Mouse (Mus musculus): Measurements from ENCODE around the gene Cacna1g.
A peak's percentile ranks its signal among the peaks of the same experiment; 100 is the strongest.
"Not testable (repeated sequence)": the region's sequence is repeated elsewhere in the genome, so short reads cannot be mapped to it uniquely, and the experiment has no call there.

Gene Cacna1g

DNA sequence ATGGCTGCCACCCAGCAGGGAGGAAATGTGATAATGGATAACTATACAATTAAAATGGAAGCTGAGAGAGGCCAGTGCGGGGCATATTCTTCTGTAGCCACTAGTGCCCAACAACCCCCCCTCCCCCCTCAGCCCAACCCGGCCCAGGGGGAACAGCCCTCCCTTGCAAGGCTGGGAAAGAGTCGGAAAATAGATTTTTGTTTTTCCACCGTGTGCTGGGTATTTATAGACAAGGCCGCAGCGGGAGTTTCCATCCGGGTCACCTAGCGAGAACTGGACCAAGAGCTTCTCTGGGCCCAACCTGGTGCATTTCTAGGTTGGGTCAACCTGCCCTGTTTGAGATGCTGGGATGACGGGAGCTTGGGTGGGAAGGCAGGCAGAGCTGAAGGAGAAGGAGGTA lies 32.2 kb downstream of the Cacna1g start:
- no peak for DNase-seq

DNA sequence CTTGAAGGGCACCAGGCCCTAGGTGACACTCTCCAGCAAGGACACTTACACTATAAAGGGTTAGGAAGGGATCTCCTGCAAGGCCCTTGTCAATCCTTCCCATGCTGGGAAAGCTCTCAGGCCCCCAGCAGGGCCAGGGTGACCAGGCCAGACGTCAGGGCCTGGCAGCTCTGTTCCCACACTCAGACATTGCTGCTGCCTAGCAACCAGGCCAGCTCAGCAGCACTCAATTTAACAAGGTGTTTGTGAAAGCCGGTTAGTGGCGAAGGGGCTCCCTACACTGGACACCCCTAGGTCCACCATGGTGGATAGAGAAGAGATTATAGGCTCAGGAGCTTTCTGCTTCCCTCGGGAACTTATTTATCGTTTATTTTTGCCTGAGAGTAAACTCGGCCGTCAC lies 32.9 kb downstream of the Cacna1g start:
- DNase-seq: no peak

GRCm38 (mm10) chr11:94440421-94440820 lies 33.6 kb downstream of the Cacna1g start:
- no peak for DNase-seq

DNA sequence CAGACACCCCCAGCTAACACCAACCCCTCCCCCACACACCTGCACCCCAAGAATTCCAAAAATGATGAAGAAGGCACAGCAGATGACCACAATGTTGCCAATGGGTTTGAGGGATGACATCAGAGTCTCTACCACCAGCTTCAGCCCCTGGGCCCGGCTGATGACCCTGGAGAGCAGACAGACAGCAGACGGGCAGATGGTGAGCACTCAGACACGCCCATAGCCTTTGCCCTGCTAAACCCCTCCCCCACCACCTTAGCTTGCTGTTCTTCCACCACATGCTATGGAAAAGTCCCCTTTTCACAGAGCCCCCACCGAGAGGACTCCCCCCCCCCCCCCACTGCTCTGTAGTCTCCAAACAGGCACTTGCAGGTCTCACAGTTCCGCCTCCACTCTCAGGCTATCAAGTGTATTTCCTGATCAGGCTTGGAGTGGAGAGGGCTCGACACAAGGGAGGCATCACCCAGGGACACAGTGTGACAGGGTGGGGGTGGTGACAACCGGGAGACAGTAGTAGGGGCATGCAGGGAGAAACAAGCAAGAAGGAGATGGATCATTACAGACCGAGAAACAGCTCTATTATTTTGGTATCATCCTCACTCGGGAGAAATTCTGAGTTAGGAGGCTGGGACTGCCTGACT lies 44.9 kb downstream of the Cacna1g start:
- DNase-seq: no peak

GRCm38 (mm10) chr11:94428091-94428835 lies 45.7 kb downstream of the Cacna1g start:
- DNase-seq: no peak

GRCm38 (mm10) chr11:94425656-94426055 lies 48.3 kb downstream of the Cacna1g start:
- DNase-seq: no peak

DNA sequence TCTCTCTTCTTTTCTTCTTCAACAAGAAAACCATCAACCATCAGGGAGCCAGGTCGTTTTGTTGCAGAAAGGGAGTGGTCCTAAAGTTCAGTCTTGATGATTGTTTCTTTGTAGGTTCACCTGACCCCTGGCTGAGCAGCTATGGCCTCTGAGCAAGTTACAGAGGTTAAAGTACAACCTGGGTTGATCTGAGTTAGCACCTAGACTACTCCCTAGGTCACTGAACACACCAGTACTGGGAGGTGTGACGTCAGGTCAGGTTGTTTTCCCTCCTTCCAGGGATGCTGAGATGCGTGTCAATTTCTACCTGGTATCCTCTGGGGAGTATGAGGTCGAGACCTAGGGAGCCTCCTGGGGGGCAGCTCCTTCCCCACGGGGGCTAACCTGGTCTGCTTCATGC lies 48.8 kb downstream of the Cacna1g start:
- no peak for DNase-seq

GRCm38 (mm10) chr11:94424380-94424779 lies 49.6 kb downstream of the Cacna1g start:
- peak; percentile 15 for DNase-seq

- no peak for DNase-seq
Measured at GRCm38 (mm10) chr11:94423855-94424254, 50.1 kb downstream of the Cacna1g start.

GRCm38 (mm10) chr11:94420991-94421390 lies 53.0 kb downstream of the Cacna1g start:
- DNase-seq: no peak

- DNase-seq: no peak
Measured at GRCm38 (mm10) chr11:94420325-94420724, 53.7 kb downstream of the Cacna1g start.

GRCm38 (mm10) chr11:94419004-94419727 lies 54.8 kb downstream of the Cacna1g start:
- DNase-seq: no peak

GRCm38 (mm10) chr11:94414042-94414441 lies 60.0 kb downstream of the Cacna1g start:
- no peak for DNase-seq

GRCm38 (mm10) chr11:94413516-94413915 lies 60.5 kb downstream of the Cacna1g start:
- DNase-seq: no peak

GRCm38 (mm10) chr11:94412998-94413469 lies 61.0 kb downstream of the Cacna1g start:
- DNase-seq: no peak

- no peak for DNase-seq
Measured at GRCm38 (mm10) chr11:94412562-94412961, 61.4 kb downstream of the Cacna1g start.

DNA sequence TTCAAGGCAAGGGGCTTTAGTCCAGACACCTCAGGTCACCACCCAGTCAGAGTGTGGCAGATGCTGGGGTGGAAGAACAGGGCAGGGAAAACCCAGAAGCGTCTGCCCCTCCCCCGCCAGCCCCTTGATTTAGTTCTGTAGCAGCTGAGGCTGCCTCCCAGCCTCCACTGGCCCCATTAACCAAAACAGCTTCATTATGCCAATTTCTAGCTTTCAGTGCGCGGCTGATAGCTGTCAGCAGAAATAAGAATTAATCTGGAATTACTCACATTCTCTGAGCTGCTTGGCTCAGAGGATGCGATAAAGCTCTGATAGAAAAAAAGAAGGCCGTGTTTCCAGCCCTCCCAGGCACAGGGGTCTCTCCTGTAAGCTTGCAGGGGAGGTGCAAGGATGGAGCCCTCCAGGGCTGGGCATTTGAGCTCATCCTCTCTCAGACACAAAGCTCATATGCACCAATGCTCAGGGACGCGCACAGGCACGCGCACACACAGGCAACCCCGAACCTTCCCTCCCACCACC lies 66.1 kb downstream of the Cacna1g start:
- DNase-seq: no peak

GRCm38 (mm10) chr11:94405348-94405747 lies 68.7 kb downstream of the Cacna1g start:
- no peak for DNase-seq

DNA sequence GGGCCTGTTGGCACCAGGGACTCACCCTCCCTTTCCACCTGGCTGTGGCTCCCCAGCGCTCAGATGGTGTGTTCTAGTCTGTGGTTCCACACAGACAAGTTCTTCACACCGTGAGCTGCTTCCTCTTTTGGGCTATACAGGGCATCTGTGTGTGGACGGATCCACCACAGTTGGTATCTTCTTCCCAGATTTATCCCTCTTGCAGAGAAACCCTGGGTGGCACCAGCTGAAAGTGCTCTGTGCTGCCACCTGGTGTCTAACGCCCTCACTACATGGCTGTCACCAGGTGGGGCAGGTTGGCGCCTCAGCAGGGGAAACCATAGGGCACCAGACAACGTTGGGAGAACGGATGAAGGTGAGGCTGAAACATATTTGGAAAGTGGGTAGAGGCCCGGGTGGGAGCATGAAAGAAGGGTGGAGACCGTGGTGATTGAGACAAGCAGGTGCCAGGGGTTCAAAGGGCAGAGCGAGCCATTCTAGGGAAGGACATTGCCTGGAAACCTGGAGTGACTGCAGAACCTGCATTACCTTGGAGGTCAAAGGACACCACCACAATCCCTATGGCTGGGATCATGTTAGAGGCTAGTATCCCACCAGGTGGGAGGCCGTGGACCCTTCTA lies 69.2 kb downstream of the Cacna1g start:
- DNase-seq: peak; percentile 79

DNA sequence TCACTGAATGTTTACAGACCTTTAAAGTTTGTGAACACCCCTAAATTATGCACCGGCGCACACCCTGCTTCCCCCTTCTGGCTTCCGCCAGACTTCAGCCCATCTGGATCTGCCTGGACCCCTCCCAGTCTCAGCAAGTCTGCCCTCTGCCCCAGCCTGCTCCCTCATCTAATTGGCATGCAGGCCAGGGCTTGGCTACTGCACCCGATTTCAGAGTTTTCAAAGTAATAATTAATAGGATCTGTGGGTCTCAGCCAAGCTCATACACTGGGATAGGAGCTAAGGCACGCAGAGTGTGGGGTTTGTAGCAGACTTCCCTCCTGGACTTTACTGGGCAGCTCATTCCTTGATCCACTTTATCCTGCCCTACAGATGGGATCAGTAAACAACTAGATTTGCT lies 69.8 kb downstream of the Cacna1g start:
- DNase-seq: no peak

DNA sequence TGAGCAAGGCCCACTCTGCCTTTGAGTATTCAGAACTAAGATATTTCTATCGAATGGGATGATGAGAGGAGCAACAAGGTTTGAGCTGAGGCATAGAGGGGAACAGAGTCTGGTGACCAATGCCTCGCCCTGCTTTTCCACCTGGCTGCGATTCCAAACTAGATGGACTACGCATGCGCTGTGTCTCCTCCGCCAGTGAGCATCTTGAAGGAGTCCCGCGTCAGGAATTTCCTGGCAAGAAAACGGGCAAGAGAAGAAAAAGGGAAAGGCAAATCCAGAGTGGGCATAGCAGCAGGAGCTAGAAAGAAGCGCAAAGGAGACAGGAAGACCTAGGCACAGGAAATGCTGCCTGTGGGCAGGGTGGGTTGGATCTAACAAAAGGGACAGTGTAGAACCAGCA lies 70.2 kb downstream of the Cacna1g start:
- DNase-seq: no peak

DNA sequence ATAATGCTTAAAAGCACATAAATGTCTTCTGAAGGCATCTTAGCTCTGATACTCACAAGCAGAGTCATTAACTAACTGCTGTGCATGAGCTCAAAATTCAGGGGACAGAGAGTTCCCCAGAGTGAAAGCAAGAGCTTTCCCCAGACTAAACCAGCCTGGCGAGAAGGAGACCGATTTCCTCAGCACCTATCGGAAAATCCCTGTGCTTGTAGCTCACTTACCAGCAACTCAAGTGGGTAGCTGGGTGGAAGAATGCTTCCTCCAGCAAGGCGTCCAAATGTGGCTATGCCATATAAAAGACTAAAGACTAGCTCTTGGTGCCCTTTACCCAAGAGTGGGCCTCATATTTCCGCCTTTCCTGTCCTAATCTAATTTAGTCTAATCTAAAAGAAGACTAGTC lies 71.3 kb downstream of the Cacna1g start:
- DNase-seq: no peak

DNA sequence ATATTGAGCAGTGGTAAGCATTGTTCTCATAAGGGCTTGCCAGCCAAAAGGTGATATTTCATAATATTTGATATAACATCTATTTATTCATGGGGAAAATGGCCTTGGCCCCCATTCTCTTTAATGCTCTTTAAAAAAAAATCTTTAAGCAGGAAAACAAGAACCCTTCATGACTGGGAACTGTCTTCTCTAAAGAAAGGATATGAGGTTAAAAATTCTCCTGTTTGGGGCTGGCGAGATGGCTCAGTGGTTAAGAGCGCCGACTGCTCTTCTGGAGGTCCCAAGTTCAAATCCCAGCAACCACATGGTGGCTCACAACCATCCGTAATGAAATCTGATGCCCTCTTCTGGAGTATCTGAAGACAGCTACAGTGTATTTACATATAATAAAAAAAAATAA lies 72.0 kb downstream of the Cacna1g start:
- not testable (repeated sequence) for DNase-seq
